ENCODE assay signal across 17 mouse cellular contexts in the genomic region with DNA sequence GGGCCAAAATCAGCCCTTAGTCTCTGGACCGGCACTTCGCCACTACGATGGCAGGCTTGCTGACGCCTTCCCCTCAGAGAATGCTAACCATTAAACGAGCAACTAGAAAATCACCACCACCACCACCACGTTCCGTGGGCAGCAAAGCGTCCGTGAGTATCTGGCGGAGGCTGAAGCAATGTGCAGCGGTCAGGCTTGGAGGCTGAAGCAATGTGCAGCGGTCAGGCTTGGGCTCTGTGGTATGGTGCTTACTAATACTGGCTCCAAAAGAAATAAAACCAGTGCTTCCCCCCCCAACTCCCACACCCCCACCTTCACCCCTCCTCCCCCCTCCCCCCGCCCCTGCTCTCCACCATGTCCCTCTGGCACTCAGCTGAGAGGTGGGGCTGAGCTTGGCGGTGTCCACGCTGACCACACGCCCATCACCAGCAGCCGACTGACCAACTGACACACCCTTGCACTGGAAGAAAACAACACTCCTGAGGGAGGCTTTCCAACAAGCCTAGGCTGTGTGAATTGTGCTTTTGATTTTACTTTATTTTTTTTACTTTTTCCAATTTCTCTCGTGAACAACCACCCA. TPM values are rescaled to one million over a fixed set of nuclear protein-coding genes. Genes with fewer than 3 reads are reported as not detected.
DNase-seq lines count a peak whose midpoint lies in the region; ATAC-seq lines count a peak whose summit lies in the region.
"Had no signal": no experiment of that assay in that cellular context is flagged by ENCODE, and none has a peak within 500 bp of the region (broad histone marks: within the 10 kb centered on the region; RNA-seq: fewer than 3 reads in every experiment).

No protein-coding gene starts in this region.

- H3K36me3 ChIP-seq in heart, embryonic 12.5 days = no peaks in the 10 kb centered on the region
- no peaks in the 10 kb centered on the region for H3K36me3 ChIP-seq in limb, embryonic 15.5 days
- H3K36me3 ChIP-seq in limb, embryonic 10.5 days = no peaks in the 10 kb centered on the region
- H3K36me3 ChIP-seq: embryonic facial prominence, embryonic 15.5 days; liver, embryonic 12.5 days had no signal

- H3K27ac ChIP-seq in heart, embryonic 12.5 days (ENCODE audit: poor library complexity, severe bottlenecking) = no peak overlapping the region
- H3K27ac ChIP-seq in limb, embryonic 15.5 days = peak overlapping the region; percentile 57; the same call in 1 of the 2 replicates
- no peak overlapping the region for H3K27ac ChIP-seq in limb, embryonic 10.5 days
- H3K27ac ChIP-seq: liver, embryonic 12.5 days had no signal

- no peaks in the 10 kb centered on the region for H3K9me3 ChIP-seq in heart, embryonic 12.5 days (replicated peaks)
- no peaks in the 10 kb centered on the region for H3K9me3 ChIP-seq in limb, embryonic 15.5 days
- no peaks in the 10 kb centered on the region for H3K9me3 ChIP-seq in limb, embryonic 10.5 days (replicated peaks)
- H3K9me3 ChIP-seq: embryonic facial prominence, embryonic 15.5 days; liver, embryonic 12.5 days had no signal

- DNase-seq in heart, postnatal 36 days = no peak
- DNase-seq in limb, embryonic 10.5 days (ENCODE audit: low spot score) = no peak
- DNase-seq in 3134 (ENCODE audit: extremely low read depth, insufficient read length, low spot score) (peak; percentile 71), NIH3T3 (ENCODE audit: low read depth) (peak; percentile 48)
- no peak for DNase-seq in T-cell, adult 2 months (ENCODE audit: low spot score)
- no peak for DNase-seq in frontal cortex, postnatal 36 days (ENCODE audit: low spot score in 2 of 2)
- DNase-seq: cerebellum, adult 2 months; gastrocnemius, postnatal 36 days; lung, postnatal 14 days; right cerebral cortex, postnatal 14 days; thymus, postnatal 25 days had no signal

- intact Hi-C loops in heart, postnatal 36 days (cut with DNase I) = loop anchor here (2.0 kb wide), 2 partner anchors 15 to 39 kb away; a partner anchor contains a TSS

- H3K4me3 ChIP-seq in heart, embryonic 12.5 days = no peak overlapping the region
- no peak overlapping the region for H3K4me3 ChIP-seq in limb, embryonic 15.5 days
- no peak overlapping the region for H3K4me3 ChIP-seq in limb, embryonic 10.5 days
- H3K4me3 ChIP-seq: embryonic facial prominence, embryonic 15.5 days; liver, embryonic 12.5 days had no signal

- WGBS in heart, embryonic 12.5 days = 69% methylated on average over 18 of the region's 18 CpGs
- 64% methylated on average over 18 of the region's 18 CpGs for WGBS in limb, embryonic 15.5 days
- WGBS in limb, embryonic 10.5 days = 87% methylated on average over 18 of the region's 18 CpGs

- H3K9ac ChIP-seq in heart, embryonic 12.5 days = 0 out of 2 replicates have a peak overlapping the region, but pooled peaks have one; percentile 6
- no peak overlapping the region for H3K9ac ChIP-seq in limb, embryonic 15.5 days
- H3K9ac ChIP-seq: embryonic facial prominence, embryonic 15.5 days; liver, embryonic 12.5 days had no signal

- ATAC-seq in heart, embryonic 12.5 days (ENCODE audit: insufficient number of reproducible peaks, low FRiP score) = no peak
- peak; percentile 22; the same call in 1 of the 2 replicates for ATAC-seq in limb, embryonic 15.5 days (ENCODE audit: insufficient number of reproducible peaks, low FRiP score, low TSS enrichment, low read depth)
- ATAC-seq: CD4-positive, CD25-positive, alpha-beta regulatory T cell, adult 4 months; liver, embryonic 12.5 days; midbrain, embryonic 16.5 days had no signal

- no peak overlapping the region for H3K4me2 ChIP-seq in heart, embryonic 12.5 days
- no peak overlapping the region for H3K4me2 ChIP-seq in limb, embryonic 15.5 days
- H3K4me2 ChIP-seq: embryonic facial prominence, embryonic 15.5 days; liver, embryonic 12.5 days had no signal

- no peaks in the 10 kb centered on the region for H3K27me3 ChIP-seq in heart, embryonic 12.5 days (replicated peaks)
- no peaks in the 10 kb centered on the region for H3K27me3 ChIP-seq in limb, embryonic 15.5 days
- H3K27me3 ChIP-seq in limb, embryonic 10.5 days (ENCODE audit: low read depth, poor library complexity, severe bottlenecking) = peaks cover 72% of the 10 kb centered on the region
- H3K27me3 ChIP-seq: embryonic facial prominence, embryonic 15.5 days; liver, embryonic 12.5 days had no signal

- peaks cover 91% of the 10 kb centered on the region for H3K4me1 ChIP-seq in heart, embryonic 12.5 days (replicated peaks)
- H3K4me1 ChIP-seq in limb, embryonic 15.5 days = peaks cover 75% of the 10 kb centered on the region
- peaks cover 87% of the 10 kb centered on the region for H3K4me1 ChIP-seq in limb, embryonic 10.5 days

RNA-seq across cellular contexts. Expression of a gene that starts 39.2 kb away (rescaled TPM):
- 5.9 and 6.0 TPM in 2 replicates for polyA plus RNA-seq in heart, embryonic 12.5 days (2016; fragmentation: Nextera tagmentation; extraction: Ambion mirVana)
- total RNA-seq in heart, postnatal 36 days (2021) = 10 to 100 TPM; 33.6 to 38.9 TPM
- polyA plus RNA-seq in limb, embryonic 15.5 days (2015; fragmentation: Nextera tagmentation; extraction: Ambion mirVana) = 4.2 and 4.7 TPM in 2 replicates
- polyA plus RNA-seq in limb, embryonic 10.5 days (2016; fragmentation: Nextera tagmentation; extraction: Ambion mirVana) = 5.4 and 6.2 TPM in 2 replicates

RNA-seq across cellular contexts. Expression of a gene that starts 56.7 kb away (rescaled TPM):
- polyA plus RNA-seq in heart, embryonic 12.5 days (2016; fragmentation: Nextera tagmentation; extraction: Ambion mirVana) = 2.0 and 2.7 TPM in 2 replicates
- 10 to 100 TPM; 28.8 to 30.5 TPM for total RNA-seq in heart, postnatal 36 days (2021)
- polyA plus RNA-seq in limb, embryonic 15.5 days (2015; fragmentation: Nextera tagmentation; extraction: Ambion mirVana) = 2.4 and 3.4 TPM in 2 replicates
- polyA plus RNA-seq in limb, embryonic 10.5 days (2016; fragmentation: Nextera tagmentation; extraction: Ambion mirVana) = 3.3 and 3.4 TPM in 2 replicates

RNA-seq across cellular contexts. Expression of a gene that starts 57.0 kb away (rescaled TPM):
- 83.1 and 83.3 TPM in 2 replicates for polyA plus RNA-seq in heart, embryonic 12.5 days (2016; fragmentation: Nextera tagmentation; extraction: Ambion mirVana)
- 10 to 100 TPM; 83.9 to 91.6 TPM for total RNA-seq in heart, postnatal 36 days (2021)
- polyA plus RNA-seq in limb, embryonic 15.5 days (2015; fragmentation: Nextera tagmentation; extraction: Ambion mirVana) = 87.1 and 87.2 TPM in 2 replicates
- polyA plus RNA-seq in limb, embryonic 10.5 days (2016; fragmentation: Nextera tagmentation; extraction: Ambion mirVana) = 71.4 and 76.9 TPM in 2 replicates

Comparison
In these comparisons a context has a peak if more than half of its experiments do, and no peak if none do; other contexts are left out.
1. DNase-seq: peak in 3134 (single experiment) and NIH3T3 (single experiment); none in heart, postnatal 36 days (0 of 2), limb, embryonic 10.5 days (single experiment), T-cell, adult 2 months (single experiment) and frontal cortex, postnatal 36 days (0 of 2).